Mouse (Mus musculus) cerebellum, adult 2 months (tissue): ENCODE measurements around the gene Lrrc49. TPM values are rescaled to one million over a fixed set of nuclear protein-coding genes. Genes with fewer than 3 reads are reported as not detected.
A peak's percentile ranks its signal among the peaks of the same experiment; 100 is the strongest.

Source experiments
- DNase-seq, 2 experiments: peaks; one replicate each; pipeline ENCODE4 v3.0.0; 2021
- H3K27ac ChIP-seq: fragments of 200-500 bp; 2 replicates; pipeline ENCODE4 v1.5.1; 2012; ENCODE audit warnings: low read length, control low read depth, inconsistent platforms; ENCODE audit not compliant: insufficient read depth
- H3K27me3 ChIP-seq: fragments of 200-500 bp; 2 replicates; pipeline ENCODE4 v1.6.1; 2012; ENCODE audit warnings: inconsistent platforms, mild to moderate bottlenecking, low read length, moderate library complexity; ENCODE audit not compliant: control insufficient read depth, insufficient read depth
- H3K4me1 ChIP-seq: fragments of 200-500 bp; 2 replicates; pipeline ENCODE4 v1.6.1; 2011; ENCODE audit warnings: low read length; ENCODE audit not compliant: control insufficient read depth, insufficient read depth
- H3K4me3 ChIP-seq: fragments of 200-500 bp; replicated peaks from 2 replicates; pipeline ENCODE3; 2011; ENCODE audit warnings: mild to moderate bottlenecking, low read depth, low read length, control low read depth; ENCODE audit not compliant: insufficient read depth
- CTCF ChIP-seq: fragments of 200-500 bp; IDR thresholded peaks from 2 replicates; pipeline ENCODE4 v1.5.1; 2011; ENCODE audit warnings: low read depth, mild to moderate bottlenecking, control low read depth, low read length, moderate library complexity, borderline replicate concordance; ENCODE audit not compliant: insufficient read depth
- POLR2A ChIP-seq: fragments of 200-500 bp; IDR thresholded peaks from 2 replicates; pipeline ENCODE4 v1.6.1; 2011; ENCODE audit warnings: low read length, control low read depth, borderline replicate concordance; ENCODE audit not compliant: insufficient read depth
- WGBS: fragments of 180-500 bp; shearing (Covaris S2); methylation state at CpG from one replicate; pipeline ENCODE4 v1.1.7; 2018; 5-methylcytosine and 5-hydroxymethylcytosine counted together
- polyA plus RNA-seq: library from polyadenylated mRNA; depleted of rRNA; stranded (reverse); fragments of >200 nt; gene quantifications from 2 replicates; pipeline ENCODE4 v1.2.3, GENCODE M21; 2012

The Lrrc49 gene
- polyA plus RNA-seq, 1 experiment: 163 TPM

- no peak for TF ChIP-seq POLR2A
- TF ChIP-seq CTCF: no peak
- Histone ChIP-seq H3K4me1 (no peaks in the 10 kb centered on the region), H3K27ac (no peak overlapping the region), H3K27me3 (no peaks in the 10 kb centered on the region), H3K4me3 (no peak overlapping the region)
- 61% methylated on average over 6 of the region's 6 CpGs for WGBS
- DNase-seq: no peak
Measured at GRCm38 (mm10) chr9:60696271-60696985, 8.5 kb upstream of the Lrrc49 start.

GRCm38 (mm10) chr9:60693986-60694385 lies 6.0 kb upstream of the Lrrc49 start:
- Histone ChIP-seq H3K27ac (no peak overlapping the region), H3K4me1 (no peaks in the 10 kb centered on the region), H3K4me3 (no peak overlapping the region), H3K27me3 (no peaks in the 10 kb centered on the region)
- no peak for DNase-seq
- TF ChIP-seq POLR2A (no peak), CTCF (peak; percentile 55)
- WGBS: 70% methylated on average over 2 of the region's 2 CpGs

GRCm38 (mm10) chr9:60692624-60693023 lies 4.7 kb upstream of the Lrrc49 start:
- TF ChIP-seq POLR2A (no peak), CTCF (no peak)
- no peaks in the 10 kb centered on the region for H3K4me1 ChIP-seq
- H3K4me3 ChIP-seq: no peak overlapping the region
- DNase-seq: no peak
- 68% methylated on average over 4 of the region's 4 CpGs for WGBS
- H3K27ac ChIP-seq: no peak overlapping the region
- no peaks in the 10 kb centered on the region for H3K27me3 ChIP-seq

- Histone ChIP-seq H3K4me1 (no peaks in the 10 kb centered on the region), H3K27ac (peak overlapping the region; percentile 58; the same call in 1 of the 2 replicates), H3K27me3 (no peaks in the 10 kb centered on the region), H3K4me3 (peak overlapping the region; percentile 96)
- WGBS: under 1% methylated on average over 7 of the region's 7 CpGs
- peak; percentile 62; the same call in 1 of the 2 replicates for TF ChIP-seq CTCF
- TF ChIP-seq POLR2A: no peak
- DNase-seq: peak in 1 of 2 experiments; percentile 74
Measured at GRCm38 (mm10) chr9:60687415-60687814, 543 bp downstream of the Lrrc49 start.

- no peak for DNase-seq
- Histone ChIP-seq H3K27ac (no peak overlapping the region), H3K4me1 (no peaks in the 10 kb centered on the region)
Measured at GRCm38 (mm10) chr9:60682753-60683152, 5.2 kb downstream of the Lrrc49 start.

GRCm38 (mm10) chr9:60681005-60681404 lies 7.0 kb downstream of the Lrrc49 start:
- no peaks in the 10 kb centered on the region for H3K27me3 ChIP-seq
- no peaks in the 10 kb centered on the region for H3K4me1 ChIP-seq
- no peak overlapping the region for H3K4me3 ChIP-seq
- TF ChIP-seq POLR2A (no peak), CTCF (peak; percentile 20; the same call in 1 of the 2 replicates)
- no peak overlapping the region for H3K27ac ChIP-seq
- no peak for DNase-seq
- 97% methylated on average over 3 of the region's 3 CpGs for WGBS

More at GRCm38 (mm10) chr9:60682753-60683152, 5.2 kb downstream of the Lrrc49 start:
- WGBS: 88% methylated on average over 4 of the region's 4 CpGs
- no peaks in the 10 kb centered on the region for H3K27me3 ChIP-seq
- no peak overlapping the region for H3K4me3 ChIP-seq
- TF ChIP-seq CTCF (no peak), POLR2A (no peak)

GRCm38 (mm10) chr9:60678913-60679312 lies 9.0 kb downstream of the Lrrc49 start:
- Histone ChIP-seq H3K27ac (no peak overlapping the region), H3K27me3 (no peaks in the 10 kb centered on the region), H3K4me1 (no peaks in the 10 kb centered on the region), H3K4me3 (no peak overlapping the region)
- TF ChIP-seq POLR2A: no peak
- TF ChIP-seq CTCF: no peak
- 87% methylated on average over 5 of the region's 5 CpGs for WGBS
- no peak for DNase-seq

- Histone ChIP-seq H3K4me3 (no peak overlapping the region), H3K27me3 (no peaks in the 10 kb centered on the region), H3K27ac (no peak overlapping the region), H3K4me1 (peaks cover 3% of the 10 kb centered on the region; the same call in 1 of the 2 replicates)
- TF ChIP-seq CTCF: no peak
- TF ChIP-seq POLR2A: no peak
- 91% methylated on average over 4 of the region's 4 CpGs for WGBS
- no peak for DNase-seq
Measured at GRCm38 (mm10) chr9:60676429-60676828, 11.5 kb downstream of the Lrrc49 start.
